Comparison of ENCODE assay signal across 22 mouse cellular contexts in genomic region chr2:38175276-38175675, GRCm38 (mm10).
DNase-seq lines count a peak whose midpoint lies in the region; ATAC-seq and TF ChIP-seq lines count a peak whose summit lies in the region.
"Had no signal": no experiment of that assay in that cellular context is flagged by ENCODE, and none has a peak within 500 bp of the region (broad histone marks: within the 10 kb centered on the region; RNA-seq: fewer than 3 reads in every experiment).

No protein-coding gene starts in this region.

- H3K36me3 ChIP-seq in midbrain, embryonic 11.5 days (ENCODE audit: control insufficient read depth, insufficient read depth, low read length), result no peaks in the 10 kb centered on the region
- no peaks in the 10 kb centered on the region for H3K36me3 ChIP-seq in midbrain, embryonic 16.5 days (ENCODE audit: control insufficient read depth, insufficient read depth, low read length)
- H3K36me3 ChIP-seq in myocyte (ENCODE audit: control insufficient read depth, insufficient read depth), result no peaks in the 10 kb centered on the region
- no peaks in the 10 kb centered on the region for H3K36me3 ChIP-seq in kidney, adult 2 months (ENCODE audit: control insufficient read depth, insufficient read depth, low read length)
- H3K36me3 ChIP-seq: G1E had no signal

- no peak for ATAC-seq in midbrain, embryonic 11.5 days (ENCODE audit: low FRiP score)
- ATAC-seq in midbrain, embryonic 16.5 days, result no peak
- ATAC-seq: activated CD4-positive, CD25-positive, alpha-beta regulatory T cell, adult 4 months; CD4-positive, CD25-positive, alpha-beta regulatory T cell, adult 4 months; Patski had no signal

- no peaks in the 10 kb centered on the region for H3K27me3 ChIP-seq in midbrain, embryonic 11.5 days (ENCODE audit: control insufficient read depth, insufficient read depth, low read length)
- no peaks in the 10 kb centered on the region for H3K27me3 ChIP-seq in midbrain, embryonic 16.5 days (ENCODE audit: control insufficient read depth, insufficient read depth, low read depth, low read length)
- no peaks in the 10 kb centered on the region for H3K27me3 ChIP-seq in myocyte (ENCODE audit: control insufficient read depth, insufficient read depth, insufficient read length)
- H3K27me3 ChIP-seq in kidney, adult 2 months (replicated peaks; ENCODE audit: control insufficient read depth, insufficient read depth, low read length), result no peaks in the 10 kb centered on the region
- H3K27me3 ChIP-seq: CH12.LX, Patski had no signal

- peak; percentile 69 for DNase-seq in midbrain, embryonic 11.5 days (ENCODE audit: low spot score, missing footprints)
- DNase-seq in retina, embryonic 14.5 days (ENCODE audit: low spot score), result peak; percentile 76
- peak; percentile 89 for DNase-seq in retina, postnatal 1 day
- no peak for DNase-seq in left cerebral cortex, adult 11 months (ENCODE audit: low spot score)
- no peak for DNase-seq in kidney, adult 8-10 months
- DNase-seq in kidney, adult 2 months, result no peak
- DNase-seq: adrenal gland, adult 2 months; adrenal gland, adult 8-10 months; adrenal gland, postnatal 10 days; adrenal gland, postnatal 14 days; adrenal gland, postnatal 25 days; adrenal gland, postnatal 36 days; B cell, adult 2 months; cerebellum, adult 11 months; cerebellum, adult 11-12 months had no signal

- TF ChIP-seq POLR2A in myocyte (IDR thresholded peaks at IDR 0.05; ENCODE audit: insufficient read length, low read depth), result no peak
- no peak for TF ChIP-seq POLR2A in kidney, adult 2 months (IDR thresholded peaks at IDR 0.05; ENCODE audit: low read depth, low read length)

- no peak for TF ChIP-seq CTCF in kidney, adult 2 months (conservative IDR thresholded peaks at IDR 0.05; ENCODE audit: insufficient read depth, insufficient read length, low read depth, low read length)

- H3K9ac ChIP-seq in midbrain, embryonic 11.5 days (ENCODE audit: low read length), result no peak overlapping the region
- H3K9ac ChIP-seq in midbrain, embryonic 16.5 days (ENCODE audit: low read depth, low read length), result no peak overlapping the region

- no peak overlapping the region for H3K27ac ChIP-seq in midbrain, embryonic 11.5 days (ENCODE audit: low read depth, low read length)
- no peak overlapping the region for H3K27ac ChIP-seq in midbrain, embryonic 16.5 days (ENCODE audit: low read length)
- H3K27ac ChIP-seq in kidney, adult 2 months (ENCODE audit: insufficient read depth, low read depth, low read length), result no peak overlapping the region

- H3K4me1 ChIP-seq in midbrain, embryonic 11.5 days (ENCODE audit: control insufficient read depth, insufficient read depth, low read length), result no peaks in the 10 kb centered on the region
- no peaks in the 10 kb centered on the region for H3K4me1 ChIP-seq in midbrain, embryonic 16.5 days (ENCODE audit: control insufficient read depth, insufficient read depth, low read length)
- no peaks in the 10 kb centered on the region for H3K4me1 ChIP-seq in kidney, adult 2 months (ENCODE audit: control insufficient read depth, insufficient read depth, low read length)

- no peak overlapping the region for H3K4me3 ChIP-seq in midbrain, embryonic 11.5 days (ENCODE audit: low read depth, low read length)
- no peak overlapping the region for H3K4me3 ChIP-seq in midbrain, embryonic 16.5 days (ENCODE audit: low read depth, low read length)
- H3K4me3 ChIP-seq in myocyte, result no peak overlapping the region
- no peak overlapping the region for H3K4me3 ChIP-seq in kidney, adult 2 months (ENCODE audit: insufficient read depth, low read depth, low read length)

- H3ac ChIP-seq in myocyte (ENCODE audit: control insufficient read depth, insufficient read length), result no peak overlapping the region

- no peaks in the 10 kb centered on the region for H3K9me3 ChIP-seq in midbrain, embryonic 11.5 days (ENCODE audit: control insufficient read depth, low read length)
- no peaks in the 10 kb centered on the region for H3K9me3 ChIP-seq in midbrain, embryonic 16.5 days (replicated peaks; ENCODE audit: control insufficient read depth, low read length, poor library complexity, severe bottlenecking)
- H3K9me3 ChIP-seq: G1E had no signal

- no peaks in the 10 kb centered on the region for H3K79me2 ChIP-seq in myocyte (ENCODE audit: control insufficient read depth, insufficient read depth)

- H3K4me2 ChIP-seq in midbrain, embryonic 11.5 days, result no peak overlapping the region
- H3K4me2 ChIP-seq in midbrain, embryonic 16.5 days (ENCODE audit: low read length), result no peak overlapping the region
- H3K4me2 ChIP-seq in myocyte (ENCODE audit: low read depth), result peak overlapping the region; percentile 18

TF ChIP-seq in myocyte, 11 proteins besides CTCF, POLR2A, EP300 and RAD21:
- TF ChIP-seq POLR2AphosphoS2 (IDR thresholded peaks at IDR 0.05; ENCODE audit: insufficient read length, low read depth), result no peak
- no peak for TF ChIP-seq TCF12 (IDR thresholded peaks at IDR 0.05; ENCODE audit: insufficient read depth, poor library complexity, severe bottlenecking)
- TF ChIP-seq MYOG (IDR thresholded peaks at IDR 0.05; ENCODE audit: control insufficient read depth in 1 of 3, insufficient read depth in 1 of 3, insufficient read length in 2 of 3, low read depth in 2 of 3), result no peak
- no peak for TF ChIP-seq MYOD1 (IDR thresholded peaks at IDR 0.05; ENCODE audit: control insufficient read depth in 1 of 3, insufficient read length in 2 of 3, low read depth in 2 of 3)
- TF ChIP-seq E2F4 (IDR thresholded peaks at IDR 0.05; ENCODE audit: insufficient read depth), result no peak

Comparison
In these comparisons a context has a peak if more than half of its experiments do, and no peak if none do; other contexts are left out.
1. DNase-seq: peak in midbrain, embryonic 11.5 days (single experiment), retina, embryonic 14.5 days (single experiment) and retina, postnatal 1 day (single experiment); none in left cerebral cortex, adult 11 months (single experiment), kidney, adult 8-10 months (0 of 2) and kidney, adult 2 months (single experiment).